Mouse (Mus musculus) spleen, adult 12 weeks (tissue): ENCODE data around the gene Sergef.
"Not testable (repeated sequence)": the region's sequence is repeated elsewhere in the genome, so short reads cannot be mapped to it uniquely, and the experiment has no call there.

ENCODE experiments used
- DNase-seq: peaks from one replicate; pipeline ENCODE4 v3.0.0; 2022; ENCODE audit warnings: low spot score

Gene Sergef

DNA sequence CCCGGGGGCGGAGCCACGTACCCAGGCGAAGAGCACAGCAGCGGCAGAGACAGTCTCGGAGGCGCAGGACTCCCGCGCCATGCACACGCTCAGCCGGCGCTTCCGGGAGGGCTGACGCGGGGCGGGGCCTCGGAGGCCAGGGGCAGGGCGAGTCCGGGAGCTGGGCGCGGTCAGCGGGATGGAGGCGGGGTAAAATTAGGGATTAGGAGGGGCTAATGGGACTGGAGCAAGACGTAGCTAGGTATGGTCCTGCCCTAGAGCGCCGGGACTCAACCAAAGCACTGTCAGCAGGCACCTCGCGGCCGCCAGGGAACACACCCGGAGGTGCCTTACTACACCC is at the start of gene Sergef:
TSS of gene Sergef (minus strand) at position 116 of the 340 bp plus-strand sequence.
- peak; percentile 75 for DNase-seq

DNA sequence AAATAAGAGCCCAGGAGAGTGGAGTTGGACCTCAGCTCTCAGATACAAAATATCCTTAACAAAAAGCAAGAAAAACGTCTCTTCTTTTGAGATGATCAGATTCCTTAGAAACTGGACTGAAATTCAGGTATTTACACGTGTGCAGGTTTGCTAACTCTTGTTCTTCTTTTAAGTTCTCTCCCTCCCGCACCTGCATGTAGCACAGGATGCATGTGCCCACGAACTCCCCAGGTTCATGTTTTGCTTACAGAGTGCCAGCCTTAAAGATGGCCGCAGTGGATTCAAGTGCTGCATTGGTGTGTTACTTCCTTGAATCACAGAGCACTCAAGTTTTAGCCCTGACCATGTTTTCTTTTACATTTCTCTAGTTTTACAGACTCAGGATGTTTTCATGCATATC is 47.2 kb upstream of the Sergef start:
- no peak for DNase-seq

DNA sequence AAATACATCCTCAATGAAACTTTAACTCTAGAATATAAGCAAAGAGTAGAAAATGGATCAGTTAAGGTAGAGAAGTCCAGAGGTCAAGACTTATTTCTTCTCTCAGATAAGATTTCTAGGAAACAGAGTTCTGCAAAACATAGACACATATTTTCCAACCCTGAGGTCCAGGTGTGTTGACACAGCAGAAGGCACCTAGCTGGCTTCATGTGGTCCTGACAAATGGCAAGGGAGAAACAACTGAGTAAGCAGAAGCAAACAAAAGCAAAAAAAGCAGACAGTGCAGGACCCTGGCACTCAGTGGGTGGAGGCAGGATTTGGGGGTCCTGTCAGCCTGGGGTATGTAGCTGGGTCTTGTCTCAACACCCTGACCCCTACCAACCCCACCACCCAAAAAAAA is 41.1 kb upstream of the Sergef start:
- no peak for DNase-seq

DNA sequence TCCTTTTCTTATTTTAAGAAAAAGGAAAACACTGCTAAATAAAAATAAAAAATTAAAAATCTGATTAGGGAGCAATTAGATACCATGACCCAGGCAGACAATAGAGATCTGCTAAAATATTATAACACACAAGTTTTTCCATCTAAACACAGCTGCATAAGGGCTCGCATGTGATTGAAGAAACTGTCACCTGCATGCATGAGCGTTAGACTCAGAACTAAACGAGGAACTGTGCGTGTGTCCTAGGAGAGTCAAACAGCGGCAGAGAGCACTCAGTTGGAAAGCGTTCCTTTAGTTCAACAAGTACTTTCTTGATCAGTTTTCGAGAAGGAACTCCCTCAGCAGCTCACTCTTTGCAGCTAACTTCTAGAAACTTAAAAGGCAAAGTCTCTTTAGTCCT is 39.4 kb upstream of the Sergef start:
- DNase-seq, result not testable (repeated sequence)

DNA sequence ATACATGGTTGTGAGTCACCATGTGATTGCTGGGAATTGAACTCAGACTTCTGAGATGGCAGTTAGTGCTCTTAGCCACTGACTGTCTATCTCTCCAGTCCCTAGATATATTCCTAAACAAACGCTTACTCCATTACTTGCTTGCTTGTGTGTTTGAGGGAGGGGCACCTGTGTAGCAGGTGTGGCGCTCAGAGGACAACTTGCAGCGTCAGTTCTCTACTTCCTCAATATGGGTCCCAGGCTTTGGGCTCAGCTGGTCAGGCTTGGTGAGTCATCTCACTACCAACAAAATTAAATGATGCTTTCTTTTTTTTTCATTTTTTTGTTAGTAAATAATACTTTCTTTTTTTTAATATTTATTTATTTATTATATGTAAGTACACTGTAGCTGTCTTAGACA is 38.8 kb upstream of the Sergef start:
- DNase-seq, result no peak

DNA sequence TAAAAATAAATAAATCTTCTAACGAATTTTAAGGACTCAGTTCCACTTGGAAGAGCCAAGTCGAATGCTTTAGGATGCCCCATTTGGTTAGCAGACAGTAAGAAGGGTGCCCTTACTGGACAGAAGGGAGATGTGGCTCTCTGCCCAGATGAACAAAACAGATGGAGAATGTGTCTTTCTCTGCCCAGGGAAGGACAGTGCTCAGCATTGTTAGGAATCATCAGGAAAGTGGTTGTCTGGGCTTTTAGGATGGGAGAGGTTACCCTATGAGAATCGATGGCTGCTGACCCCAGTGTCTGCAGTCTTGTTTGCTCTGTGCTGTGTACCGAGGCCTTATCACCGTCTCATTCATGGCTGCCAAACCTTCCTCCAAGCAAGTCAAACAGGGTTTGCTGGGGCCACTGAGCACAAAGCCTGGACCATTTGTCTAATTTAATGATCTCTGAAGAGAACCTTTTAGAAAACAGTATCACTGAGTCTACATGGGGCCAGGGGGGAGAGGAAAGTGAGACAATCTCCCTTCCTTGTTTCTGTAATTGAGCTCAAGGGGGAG is 37.3 kb upstream of the Sergef start:
- no peak for DNase-seq

DNA sequence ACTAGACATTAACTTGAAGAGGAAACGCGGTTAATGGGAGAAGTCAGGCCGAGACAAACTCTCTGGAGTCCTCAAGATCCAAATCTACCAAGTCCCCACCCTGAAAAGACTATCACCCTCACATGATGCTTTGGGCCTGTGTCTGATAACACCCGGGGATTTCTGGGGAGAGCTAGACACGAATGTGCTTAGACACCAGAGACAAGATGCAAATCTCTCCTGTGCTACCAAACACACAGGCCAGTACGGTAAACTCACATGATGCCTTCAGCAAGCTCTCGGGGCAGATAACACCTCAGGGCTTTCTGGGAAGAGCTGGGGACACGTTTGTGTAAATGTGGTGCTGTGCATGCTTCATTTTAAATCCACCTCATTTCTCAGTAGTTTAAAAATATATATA is 36.3 kb upstream of the Sergef start:
- DNase-seq, result no peak

DNA sequence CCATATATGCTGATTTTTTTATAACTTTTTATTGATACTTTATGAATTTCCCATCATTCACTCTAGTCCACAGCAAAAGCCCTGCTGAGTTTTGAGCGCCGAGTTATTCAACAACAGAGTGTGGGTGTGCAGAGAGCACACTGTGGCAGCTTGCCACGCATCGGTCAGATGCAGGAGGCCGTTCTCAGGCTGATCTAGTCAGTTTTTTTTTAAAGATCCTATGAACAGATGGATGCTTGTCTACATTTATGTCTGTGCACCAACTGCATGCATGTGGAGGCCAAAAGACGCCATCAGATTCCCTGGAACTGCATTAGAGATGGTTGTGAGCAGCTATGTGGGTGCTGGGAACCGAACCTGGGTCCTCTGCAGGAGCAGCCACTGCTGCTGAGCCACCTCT is 35.5 kb upstream of the Sergef start:
- no peak for DNase-seq

DNA sequence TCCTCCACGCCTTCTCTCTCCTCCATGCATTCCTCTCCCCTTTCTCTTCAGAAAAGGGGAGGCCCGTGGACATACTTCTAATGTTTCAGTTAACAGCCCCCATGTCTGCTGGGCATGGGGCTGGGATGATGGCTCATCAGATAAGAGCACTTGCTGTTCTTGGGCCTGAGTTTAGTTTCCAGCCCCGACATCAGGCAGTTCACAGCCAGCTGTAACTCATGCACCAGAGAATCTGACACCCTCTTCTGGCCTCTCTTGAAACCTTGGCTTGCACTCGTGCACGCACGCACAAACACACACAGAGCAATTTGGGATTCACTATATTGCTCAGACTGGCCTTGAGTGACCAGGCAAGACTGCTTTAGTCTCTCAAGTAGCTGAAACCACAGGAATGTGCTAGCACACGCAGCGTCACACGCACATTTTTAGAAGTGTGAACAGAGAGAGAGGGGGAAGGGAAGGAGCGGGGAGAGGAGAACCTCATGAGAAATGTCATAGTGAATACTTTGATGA is 32.6 kb upstream of the Sergef start, which contains the start of gene Tph1:
TSS of gene Tph1 (minus strand) at position 378 of the 513 bp plus-strand sequence.
- no peak for DNase-seq

DNA sequence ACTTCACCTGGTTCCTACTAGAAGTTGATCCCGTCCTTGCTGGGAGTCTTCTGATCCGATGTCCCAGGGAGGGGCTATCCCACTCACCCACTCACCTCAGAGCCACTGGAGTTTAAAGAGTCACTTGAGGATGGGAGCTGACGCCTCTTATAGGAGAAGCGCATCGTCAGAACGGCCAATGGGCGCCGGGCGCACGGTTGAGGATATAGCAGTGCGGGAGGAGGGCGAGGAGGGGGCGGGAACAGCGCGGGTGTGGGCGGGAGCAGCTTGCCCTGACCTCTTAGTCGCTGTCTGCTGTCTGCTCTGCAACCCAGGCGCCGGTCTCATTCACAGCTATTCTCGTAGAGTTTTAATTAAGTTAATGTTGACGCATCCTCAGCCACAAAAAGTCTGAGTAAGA is 27.6 kb upstream of the Sergef start:
- DNase-seq, result no peak

DNA sequence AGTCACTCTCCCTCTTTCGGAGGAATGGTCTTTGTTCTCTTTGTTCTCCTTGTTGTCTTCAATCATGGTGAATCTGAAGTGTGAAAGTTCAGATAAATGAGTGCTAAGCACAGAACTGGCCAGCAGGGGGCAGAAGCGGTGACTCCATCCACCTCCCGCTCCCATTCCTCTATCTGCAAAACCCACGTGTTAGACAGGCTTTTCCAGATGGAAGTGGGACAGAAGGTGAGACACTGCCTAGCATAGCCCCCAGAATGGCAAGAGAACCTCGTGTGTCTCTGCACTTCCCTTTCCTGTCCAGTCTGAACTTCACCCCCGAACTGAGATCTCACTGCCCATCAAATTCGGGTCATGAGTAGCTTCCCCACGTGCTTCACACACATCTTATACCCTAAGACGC is 25.6 kb upstream of the Sergef start:
- no peak for DNase-seq

DNA sequence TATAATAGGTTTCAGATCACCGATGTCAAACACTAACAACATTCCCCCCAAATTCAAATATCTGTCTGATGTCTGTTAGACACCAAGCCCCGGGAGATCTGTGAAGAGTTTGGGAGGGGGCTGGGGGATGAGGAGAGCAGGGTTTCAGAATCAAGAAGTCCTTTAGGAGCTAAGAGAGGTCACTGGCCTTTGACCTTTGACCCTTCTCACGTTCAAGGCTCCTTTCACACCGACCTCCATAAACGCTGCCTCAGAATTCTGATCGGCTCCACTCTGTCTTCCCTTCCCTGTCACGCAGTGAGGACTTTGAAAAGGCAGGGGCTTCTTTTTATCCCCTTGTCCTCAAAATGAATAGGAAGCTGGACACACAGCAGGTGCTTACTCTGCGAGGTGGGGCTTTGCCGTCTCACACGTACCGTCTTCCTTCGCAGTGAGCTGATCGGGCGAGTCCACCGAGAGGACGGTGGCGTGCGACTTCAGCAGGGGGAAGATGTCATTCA is 22.0 kb upstream of the Sergef start:
- no peak for DNase-seq

DNA sequence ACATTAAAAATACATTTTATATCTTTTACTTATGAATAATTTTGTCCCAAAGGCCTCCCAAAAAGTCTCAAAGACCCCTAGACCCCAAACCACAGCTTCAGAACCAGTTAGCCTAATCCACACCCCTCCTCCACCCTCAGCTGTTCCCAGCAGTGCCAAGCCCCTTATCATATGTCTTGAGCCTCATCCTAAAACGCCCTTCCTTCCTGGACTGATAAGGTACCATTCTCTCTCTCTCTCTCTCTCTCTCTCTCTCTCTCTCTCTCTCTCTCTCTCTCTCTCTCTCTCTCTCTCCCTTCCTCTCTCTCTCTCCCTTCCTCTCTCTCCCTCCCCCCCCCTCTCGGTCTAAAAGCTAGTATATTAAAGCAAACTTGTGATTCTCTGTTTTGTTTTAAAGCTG is 12.7 kb upstream of the Sergef start:
- DNase-seq, result no peak

DNA sequence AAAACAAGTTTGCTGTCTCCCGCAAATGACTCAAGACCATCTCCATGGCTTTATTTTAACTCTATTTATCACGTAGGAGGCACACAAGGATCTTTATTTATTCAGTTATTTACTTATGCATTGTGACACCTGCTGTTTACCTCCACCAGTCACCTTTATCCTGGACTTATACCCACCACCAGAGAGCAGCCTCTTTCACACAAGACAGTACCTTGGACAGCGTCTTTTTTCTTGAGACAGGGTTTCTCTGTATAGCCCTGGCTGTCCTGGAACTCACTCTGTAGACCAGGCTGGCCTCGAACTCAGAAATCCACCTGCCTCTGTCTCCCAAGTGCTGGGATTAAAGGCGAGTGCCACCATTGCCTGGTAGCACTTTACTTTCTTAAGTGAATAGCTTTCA is 10.6 kb upstream of the Sergef start:
- DNase-seq, result not testable (repeated sequence)

DNA sequence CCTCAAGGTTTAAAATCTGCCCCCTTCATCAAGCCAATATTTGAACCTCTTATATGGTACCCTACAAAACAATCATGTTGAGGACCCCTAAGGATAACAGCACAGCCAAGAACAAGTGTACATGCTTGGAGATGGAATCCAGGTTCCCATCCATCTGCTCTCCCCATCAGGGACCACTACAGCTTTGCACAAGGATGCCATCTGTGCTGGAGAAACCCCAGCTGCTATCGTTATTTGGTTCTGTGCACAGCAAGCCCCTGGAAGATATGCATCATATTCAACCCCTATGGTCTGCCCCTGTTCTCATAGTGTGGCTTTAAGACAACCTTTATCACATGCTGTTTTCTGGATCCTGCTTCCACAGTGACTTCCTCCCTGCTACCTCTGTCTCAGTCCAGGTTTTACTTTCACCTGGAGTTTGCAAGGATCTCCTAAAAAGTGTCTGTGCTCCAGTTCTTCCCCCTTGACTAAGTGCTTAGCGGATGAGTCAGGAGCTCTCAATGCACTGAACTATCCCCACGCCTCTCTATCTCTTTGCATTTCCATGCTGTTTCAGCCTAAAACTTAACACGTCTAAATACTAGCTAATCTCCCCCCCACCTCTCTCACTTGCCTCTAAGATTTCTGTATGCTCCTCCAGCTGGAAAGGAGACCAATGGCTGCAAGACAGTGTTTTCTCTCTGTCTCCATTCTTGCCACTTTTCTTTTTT is 9.0 kb upstream of the Sergef start:
- no peak for DNase-seq

DNA sequence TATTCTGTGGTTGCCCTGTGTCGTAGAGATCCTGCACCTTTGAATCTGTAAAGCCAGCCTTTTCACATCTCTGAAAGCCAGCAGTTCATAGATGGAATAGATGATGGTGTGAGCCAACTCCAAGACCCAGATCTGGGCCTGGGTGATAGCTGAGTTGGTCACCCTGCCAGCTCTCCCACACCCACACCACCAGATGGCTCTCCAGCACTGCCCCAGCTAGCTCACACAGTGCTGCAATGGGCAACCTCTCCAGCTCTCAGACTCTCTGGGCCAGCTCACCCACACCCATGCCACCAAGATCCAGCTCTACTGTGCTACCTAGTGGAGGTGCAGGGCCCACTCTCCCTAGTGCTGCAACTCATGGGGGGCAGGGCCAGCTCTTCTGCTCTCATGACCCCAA is 3.6 kb upstream of the Sergef start:
- DNase-seq, result no peak

DNA sequence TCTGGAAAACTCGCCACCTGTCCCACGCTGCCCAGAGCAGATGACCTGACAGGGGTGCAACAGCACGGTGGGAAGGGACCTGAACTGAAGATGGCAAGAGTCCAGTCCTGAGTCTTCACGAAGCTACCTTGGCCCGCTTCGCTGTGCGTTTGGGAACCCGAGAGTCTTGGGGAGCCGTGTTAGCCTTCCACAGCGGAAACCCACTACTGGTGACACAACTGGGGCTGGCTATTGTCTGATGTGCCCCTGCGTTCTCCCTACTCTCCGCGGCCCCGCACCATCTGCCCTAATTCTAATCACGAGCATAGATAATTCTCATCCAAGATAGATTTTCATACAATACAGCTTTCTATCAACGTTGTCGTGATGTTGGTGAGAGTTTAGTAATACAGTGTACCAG is 455 bp upstream of the Sergef start:
- no peak for DNase-seq

DNA sequence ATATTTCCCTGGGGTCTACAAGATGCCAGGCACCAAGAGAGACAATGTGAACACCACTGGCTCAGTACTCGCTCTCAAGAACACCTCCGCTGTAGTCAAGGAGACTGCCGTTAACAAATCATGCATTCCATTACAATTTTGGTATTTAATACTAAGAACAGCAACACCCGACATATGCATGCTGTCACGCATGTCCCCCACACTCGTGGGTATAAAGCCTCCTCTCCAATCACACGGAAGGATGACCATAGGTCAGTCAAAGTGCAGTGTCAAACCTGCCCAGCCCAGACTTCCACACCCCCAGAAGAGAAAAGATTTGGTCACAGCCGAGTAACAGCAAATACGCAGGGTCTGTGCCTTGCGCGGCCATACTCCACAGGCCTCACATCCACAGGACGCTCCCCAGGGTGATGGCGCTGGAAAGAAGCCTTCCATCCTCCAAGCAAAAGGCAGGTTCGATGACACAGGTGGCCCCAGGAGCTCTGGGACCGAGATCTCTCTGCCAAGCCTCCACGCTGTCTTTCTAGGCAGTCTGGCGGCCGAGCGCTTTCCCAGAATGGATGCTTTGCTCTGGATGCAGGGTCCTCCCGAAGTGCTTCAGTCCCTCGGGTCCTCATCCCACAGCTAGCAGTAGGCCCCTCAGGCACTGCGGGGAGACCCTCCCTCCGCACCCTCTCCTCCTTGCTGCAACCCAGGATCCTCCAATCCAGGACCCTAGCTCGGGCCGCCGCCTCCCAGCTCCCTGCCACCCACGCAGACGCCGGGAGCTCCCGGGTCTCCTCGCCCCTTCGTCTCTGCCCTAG is 517 bp downstream of the Sergef start:
- DNase-seq, result peak; percentile 2

DNA sequence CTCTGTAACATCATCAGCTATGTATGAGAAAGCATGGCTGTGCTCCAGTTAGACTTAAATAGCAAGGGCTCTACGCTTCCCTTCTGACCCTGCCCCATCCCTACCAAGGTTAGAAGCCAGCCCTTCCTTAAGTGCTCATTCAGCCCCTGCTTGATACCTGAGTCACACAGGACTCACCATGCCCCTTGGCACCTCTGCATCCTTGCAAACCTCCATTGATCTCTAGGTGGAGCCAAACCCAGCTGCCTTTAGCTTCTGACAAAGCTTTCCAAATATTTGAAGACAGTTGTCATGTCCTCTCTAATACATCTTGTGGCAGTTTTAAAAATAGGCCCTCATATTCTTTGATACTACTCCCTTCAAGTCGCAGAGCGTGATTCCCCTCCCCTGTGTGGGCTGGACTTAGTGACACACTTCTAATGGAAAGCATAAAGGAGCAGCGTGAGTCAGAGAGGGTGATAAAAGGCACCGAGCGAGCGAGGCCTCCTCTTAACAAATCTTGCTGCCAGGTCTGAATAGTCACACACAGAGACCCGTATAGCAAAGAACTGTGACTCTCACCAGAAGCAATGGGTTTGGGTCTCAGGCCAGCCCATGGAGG is 11.1 kb downstream of the Sergef start:
- no peak for DNase-seq

DNA sequence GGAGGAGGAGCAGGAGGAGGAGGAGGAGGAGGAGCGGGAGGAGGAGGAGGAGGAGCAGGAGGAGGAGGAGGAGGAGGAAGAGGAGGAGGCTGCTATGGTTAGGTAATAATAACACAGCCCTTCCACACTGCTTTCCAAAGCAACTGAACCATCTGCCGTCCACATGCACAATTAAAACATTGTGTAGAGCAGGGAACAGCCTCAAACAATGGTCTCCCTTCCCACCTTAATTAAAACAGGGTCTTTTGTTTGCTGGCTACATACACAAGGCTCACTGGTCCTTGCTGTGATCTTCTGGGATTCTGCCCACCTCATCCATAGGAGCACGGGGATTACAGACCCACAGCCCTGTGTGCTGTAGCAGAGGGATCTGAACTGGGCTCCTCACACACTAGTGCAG is 15.6 kb downstream of the Sergef start:
- no peak for DNase-seq

DNA sequence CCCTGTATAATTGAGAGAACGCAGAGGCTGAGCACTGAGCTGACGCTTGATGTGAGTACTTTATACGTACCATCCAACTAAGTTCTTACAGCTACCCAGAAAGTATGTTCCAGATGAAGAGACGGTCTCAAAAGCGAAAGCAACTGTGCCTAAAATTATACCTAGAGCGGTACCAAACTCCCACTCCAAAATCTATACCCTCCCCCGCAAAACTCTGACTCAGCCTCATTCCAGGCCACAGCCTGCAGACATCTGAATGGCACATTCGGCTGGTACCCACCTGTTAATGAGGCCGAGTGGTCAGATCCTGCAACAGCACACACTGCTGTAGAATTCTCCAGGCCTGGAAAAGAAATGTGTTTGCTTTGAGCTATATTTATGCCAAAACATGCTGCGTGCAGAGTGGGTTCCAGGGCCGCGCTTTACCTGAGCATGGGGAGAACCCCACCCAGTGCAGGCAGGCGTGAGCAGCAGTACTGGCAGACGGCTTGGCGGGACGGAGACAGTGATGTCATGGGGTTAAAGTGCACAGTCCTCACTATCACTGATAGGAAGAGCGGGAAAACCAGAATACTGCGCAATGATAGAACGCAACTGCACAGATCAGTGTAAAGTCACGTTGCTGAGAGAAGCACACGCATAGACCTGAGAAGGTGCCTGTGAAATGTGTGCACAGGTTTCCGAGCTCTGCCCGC is 21.0 kb downstream of the Sergef start:
- DNase-seq, result no peak

DNA sequence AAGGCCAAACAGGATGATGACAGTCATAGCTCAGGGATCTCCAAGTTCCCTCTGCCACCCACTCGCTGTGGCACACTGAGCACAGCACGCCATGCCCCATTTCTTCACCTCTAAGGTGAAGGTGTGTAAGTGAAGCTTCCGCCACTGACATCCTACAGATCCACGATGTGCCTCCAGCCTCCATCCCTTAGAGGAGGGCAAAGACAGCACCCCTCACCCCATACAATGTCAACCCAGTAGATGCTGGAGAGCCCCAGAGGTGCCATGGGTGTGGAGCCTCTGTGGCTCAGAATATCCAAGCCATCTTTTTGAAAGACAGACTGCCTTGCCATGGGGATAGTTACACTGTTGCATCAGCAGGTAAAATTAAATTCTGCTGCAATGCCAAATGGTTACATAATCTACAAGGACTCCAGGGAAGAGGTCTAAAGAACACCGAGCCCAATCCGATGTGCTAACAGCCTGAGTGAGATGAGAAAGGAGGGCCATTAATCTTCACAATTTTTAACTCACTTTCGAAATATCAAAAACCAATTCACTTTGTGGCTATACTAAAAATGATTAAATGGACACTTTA is 23.1 kb downstream of the Sergef start:
- DNase-seq, result no peak
